Mouse (Mus musculus): ENCODE measurements around the gene Ubb. TPM values are rescaled to one million over a fixed set of nuclear protein-coding genes. Genes with fewer than 3 reads are reported as not detected.

The Ubb gene
- polyA plus RNA-seq, 2 experiments, result 1,031 to 1,383 TPM

- Histone ChIP-seq H3K27ac (no peak overlapping the region), H3K9me3 (ENCODE audit: control insufficient read depth, low read length) (no peaks in the 10 kb centered on the region), H3K36me3 (replicated peaks; ENCODE audit: control insufficient read depth, insufficient read depth, low read depth) (no peaks in the 10 kb centered on the region), H3K27me3 (ENCODE audit: control insufficient read depth, insufficient read depth, low read length) (no peaks in the 10 kb centered on the region), H3K9ac (replicated peaks) (no peak overlapping the region), H3K4me1 (replicated peaks; ENCODE audit: control insufficient read depth in 2 of 2, insufficient read depth in 2 of 2, low read length in 1 of 2) (no peaks in the 10 kb centered on the region), H3K4me2 (ENCODE audit: low read depth) (no peak overlapping the region), H3K4me3 (ENCODE audit: insufficient read depth in 1 of 2, low read depth in 2 of 2, low read length in 2 of 2) (no peak overlapping the region)
- 73% methylated on average over 5 of the region's 5 CpGs for WGBS (ENCODE audit: insufficient replicate concordance)
- ATAC-seq (ENCODE audit: insufficient read depth) (no peak), DNase-seq (ENCODE audit: low read depth in 3 of 3, low spot score in 3 of 3) (no peak)
- TF ChIP-seq EP300 (IDR thresholded peaks at IDR 0.05; ENCODE audit: low read depth), result no peak
- no peak for TF ChIP-seq CTCF (IDR thresholded peaks at IDR 0.05; ENCODE audit: low read depth)
These were observed 40.0 kb upstream of the Ubb start for GRCm38 (mm10) chr11:62510956-62511355.

DNA sequence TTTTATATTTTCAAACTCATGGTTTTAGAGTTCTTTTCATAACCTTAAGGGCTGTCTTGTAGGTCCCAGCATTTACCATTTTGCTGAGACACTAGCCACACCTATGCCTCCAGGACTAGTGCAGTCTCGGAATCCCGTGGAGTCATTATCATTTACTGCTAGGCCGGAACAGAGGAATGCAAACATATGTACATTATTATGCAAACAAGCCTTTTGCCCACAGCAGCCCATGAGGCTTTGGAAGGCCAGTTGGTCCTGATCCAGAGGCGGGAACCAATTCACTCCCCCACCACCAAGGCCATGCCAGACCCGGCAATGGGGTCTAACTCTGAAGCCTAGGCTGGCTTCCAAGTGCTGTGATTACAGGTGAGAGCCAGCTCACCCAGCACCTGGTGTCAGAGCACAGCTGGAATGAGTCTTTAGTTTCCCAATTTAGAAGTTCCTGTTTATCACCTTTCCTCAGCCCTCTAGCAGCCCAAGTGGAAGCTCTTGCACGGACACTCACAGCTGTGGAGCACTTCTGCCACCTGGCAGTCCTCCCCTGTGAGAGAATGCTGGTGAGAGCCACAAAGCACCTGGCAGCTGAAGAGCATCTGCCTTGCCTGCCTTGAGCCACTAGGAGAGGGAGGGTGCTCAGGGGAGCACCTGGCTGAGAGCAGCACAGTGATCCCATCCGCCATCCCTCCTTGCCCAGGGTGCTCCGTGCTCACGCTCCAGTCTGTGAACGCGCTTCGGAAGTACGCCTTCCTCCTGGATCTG, 39.3 kb upstream of the Ubb start:
- no peak overlapping the region for H3K27ac ChIP-seq
- no peaks in the 10 kb centered on the region for H3K9me3 ChIP-seq (ENCODE audit: control insufficient read depth, low read length)
- no peaks in the 10 kb centered on the region for H3K36me3 ChIP-seq (replicated peaks; ENCODE audit: control insufficient read depth, insufficient read depth, low read depth)
- WGBS (ENCODE audit: insufficient replicate concordance), result 83% methylated on average over 13 of the region's 13 CpGs
- no peak overlapping the region for H3K4me3 ChIP-seq (ENCODE audit: insufficient read depth in 1 of 2, low read depth in 2 of 2, low read length in 2 of 2)
- no peak overlapping the region for H3K9ac ChIP-seq (replicated peaks)
- ATAC-seq (ENCODE audit: insufficient read depth), result no peak
- H3K4me1 ChIP-seq (replicated peaks; ENCODE audit: control insufficient read depth in 2 of 2, insufficient read depth in 2 of 2, low read length in 1 of 2), result no peaks in the 10 kb centered on the region
- no peaks in the 10 kb centered on the region for H3K27me3 ChIP-seq (ENCODE audit: control insufficient read depth, insufficient read depth, low read length)
- no peak for DNase-seq (ENCODE audit: low read depth in 3 of 3, low spot score in 3 of 3)
- H3K4me2 ChIP-seq (ENCODE audit: low read depth), result no peak overlapping the region
- no peak for TF ChIP-seq EP300 (IDR thresholded peaks at IDR 0.05; ENCODE audit: low read depth)
- TF ChIP-seq CTCF (IDR thresholded peaks at IDR 0.05; ENCODE audit: low read depth), result no peak

- Histone ChIP-seq H3K4me1 (replicated peaks; ENCODE audit: control insufficient read depth in 2 of 2, insufficient read depth in 2 of 2, low read length in 1 of 2) (no peaks in the 10 kb centered on the region), H3K4me2 (ENCODE audit: low read depth) (no peak overlapping the region), H3K9ac (replicated peaks) (no peak overlapping the region), H3K27ac (no peak overlapping the region), H3K36me3 (replicated peaks; ENCODE audit: control insufficient read depth, insufficient read depth, low read depth) (no peaks in the 10 kb centered on the region), H3K27me3 (ENCODE audit: control insufficient read depth, insufficient read depth, low read length) (no peaks in the 10 kb centered on the region), H3K4me3 (ENCODE audit: insufficient read depth in 1 of 2, low read depth in 2 of 2, low read length in 2 of 2) (no peak overlapping the region), H3K9me3 (ENCODE audit: control insufficient read depth, low read length) (no peaks in the 10 kb centered on the region)
- TF ChIP-seq CTCF (IDR thresholded peaks at IDR 0.05; ENCODE audit: low read depth) (no peak), EP300 (IDR thresholded peaks at IDR 0.05; ENCODE audit: low read depth) (no peak)
- DNase-seq (ENCODE audit: low read depth in 3 of 3, low spot score in 3 of 3) (no peak), ATAC-seq (ENCODE audit: insufficient read depth) (no peak)
- WGBS (ENCODE audit: insufficient replicate concordance), result 80% methylated on average over 8 of the region's 8 CpGs
These were observed 38.4 kb upstream of the Ubb start for GRCm38 (mm10) chr11:62512529-62513080.

- Histone ChIP-seq H3K27ac (no peak overlapping the region), H3K4me1 (replicated peaks; ENCODE audit: control insufficient read depth in 2 of 2, insufficient read depth in 2 of 2, low read length in 1 of 2) (no peaks in the 10 kb centered on the region), H3K27me3 (ENCODE audit: control insufficient read depth, insufficient read depth, low read length) (no peaks in the 10 kb centered on the region), H3K9ac (replicated peaks) (no peak overlapping the region), H3K9me3 (ENCODE audit: control insufficient read depth, low read length) (no peaks in the 10 kb centered on the region), H3K4me2 (ENCODE audit: low read depth) (no peak overlapping the region), H3K36me3 (replicated peaks; ENCODE audit: control insufficient read depth, insufficient read depth, low read depth) (no peaks in the 10 kb centered on the region), H3K4me3 (ENCODE audit: insufficient read depth in 1 of 2, low read depth in 2 of 2, low read length in 2 of 2) (no peak overlapping the region)
- ATAC-seq (ENCODE audit: insufficient read depth) (no peak), DNase-seq (ENCODE audit: low read depth in 3 of 3, low spot score in 3 of 3) (no peak)
- no peak for TF ChIP-seq EP300 (IDR thresholded peaks at IDR 0.05; ENCODE audit: low read depth)
- no peak for TF ChIP-seq CTCF (IDR thresholded peaks at IDR 0.05; ENCODE audit: low read depth)
- 73% methylated on average over 6 of the region's 6 CpGs for WGBS (ENCODE audit: insufficient replicate concordance)
These were observed 37.7 kb upstream of the Ubb start for GRCm38 (mm10) chr11:62513311-62513710.

- H3K27me3 ChIP-seq (ENCODE audit: control insufficient read depth, insufficient read depth, low read length), result no peaks in the 10 kb centered on the region
- H3K4me3 ChIP-seq (ENCODE audit: insufficient read depth in 1 of 2, low read depth in 2 of 2, low read length in 2 of 2), result no peak overlapping the region
- whole genome bisulfite sequencing (ENCODE audit: insufficient replicate concordance), result 57% methylated on average over 2 of the region's 2 CpGs
- no peak for DNase-seq (ENCODE audit: low read depth in 3 of 3, low spot score in 3 of 3)
- no peak overlapping the region for H3K4me2 ChIP-seq (ENCODE audit: low read depth)
- no peak overlapping the region for H3K9ac ChIP-seq (replicated peaks)
- TF ChIP-seq CTCF (IDR thresholded peaks at IDR 0.05; ENCODE audit: low read depth) (no peak), EP300 (IDR thresholded peaks at IDR 0.05; ENCODE audit: low read depth) (no peak)
- no peaks in the 10 kb centered on the region for H3K36me3 ChIP-seq (replicated peaks; ENCODE audit: control insufficient read depth, insufficient read depth, low read depth)
- H3K4me1 ChIP-seq (replicated peaks; ENCODE audit: control insufficient read depth in 2 of 2, insufficient read depth in 2 of 2, low read length in 1 of 2), result no peaks in the 10 kb centered on the region
- no peak for ATAC-seq (ENCODE audit: insufficient read depth)
- no peaks in the 10 kb centered on the region for H3K9me3 ChIP-seq (ENCODE audit: control insufficient read depth, low read length)
- H3K27ac ChIP-seq, result no peak overlapping the region
These were observed 32.0 kb upstream of the Ubb start for GRCm38 (mm10) chr11:62518991-62519390.

Data from liver, embryonic 14.5 days (tissue).